Mouse (Mus musculus): ENCODE results near the gene Rsad1. TPM values are rescaled to one million over a fixed set of nuclear protein-coding genes. Genes with fewer than 3 reads are reported as not detected.

Gene Rsad1
- polyA plus RNA-seq, 1 experiment from 2014 or later: 5.9 TPM

DNA sequence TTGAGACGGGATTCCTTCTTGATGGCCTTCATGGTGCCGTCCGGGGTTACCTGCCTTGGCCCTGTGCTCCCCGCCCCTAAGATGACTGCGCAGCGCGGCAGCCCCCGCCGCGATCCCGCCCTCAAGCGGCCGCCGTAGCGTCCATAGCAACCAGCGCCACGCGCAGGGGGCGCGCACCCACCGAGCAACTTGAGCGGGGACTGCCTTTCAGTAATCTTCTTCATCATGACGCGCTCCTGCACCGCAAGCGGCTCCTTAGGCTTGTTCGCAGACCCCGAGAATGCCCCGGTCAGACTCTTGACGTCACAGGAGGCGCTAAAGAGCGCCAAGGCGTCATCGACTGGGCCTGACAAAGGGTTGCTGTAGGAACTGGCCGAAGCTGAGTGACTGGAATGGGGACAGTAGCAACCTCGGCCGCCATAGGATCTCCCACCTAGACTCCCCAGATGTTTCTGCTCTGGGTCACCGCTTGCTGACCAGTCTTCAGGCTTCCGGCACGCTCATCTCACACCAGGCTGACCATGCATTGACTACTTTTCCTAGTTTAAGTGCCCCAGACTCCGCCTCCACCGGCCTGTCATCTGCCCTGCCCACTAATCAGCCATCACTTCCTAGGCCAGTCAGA, 27.7 kb downstream of the Rsad1 start, which contains the start of gene Mycbpap:
Mycbpap (minus strand) TSS at position 524 of the 625 bp plus-strand sequence.
- Histone ChIP-seq H3K4me2 (ENCODE audit: low read length) (peak within 1 kb of the TSS; percentile 80), H3K9me3 (ENCODE audit: control insufficient read depth, low read length) (no peaks in the 10 kb centered on the region), H3K27ac (replicated peaks; ENCODE audit: low read depth, low read length) (0 out of 2 replicates have a peak within 1 kb of the TSS, but pooled peaks have one; percentile 22), H3K27me3 (ENCODE audit: control insufficient read depth, insufficient read depth, low read length) (no peaks in the 10 kb centered on the region), H3K4me1 (ENCODE audit: control insufficient read depth, insufficient read depth, low read length) (0 out of 2 replicates have a peak, but pooled peaks cover 10% of the 10 kb centered on the region), H3K4me3 (replicated peaks; ENCODE audit: low read depth, low read length) (peak within 1 kb of the TSS; percentile 45), H3K9ac (replicated peaks; ENCODE audit: low read length) (peak within 1 kb of the TSS; percentile 52), H3K36me3 (ENCODE audit: control insufficient read depth, insufficient read depth, low read length) (no peaks in the 10 kb centered on the region)
- DNase-seq: peak; percentile 83
- ATAC-seq (ENCODE audit: low FRiP score, low TSS enrichment): peak; percentile 37; the same call in 1 of the 2 replicates
- WGBS: under 1% methylated on average over 42 of the region's 42 CpGs

- H3K36me3 ChIP-seq (ENCODE audit: control insufficient read depth, insufficient read depth, low read length): no peaks in the 10 kb centered on the region
- WGBS: 72% methylated on average over 9 of the region's 9 CpGs
- no peaks in the 10 kb centered on the region for H3K27me3 ChIP-seq (ENCODE audit: control insufficient read depth, insufficient read depth, low read length)
- H3K9ac ChIP-seq (replicated peaks; ENCODE audit: low read length): no peak overlapping the region
- DNase-seq (no peak), ATAC-seq (ENCODE audit: low FRiP score, low TSS enrichment) (no peak)
- no peak overlapping the region for H3K27ac ChIP-seq (replicated peaks; ENCODE audit: low read depth, low read length)
- no peak overlapping the region for H3K4me2 ChIP-seq (ENCODE audit: low read length)
- no peaks in the 10 kb centered on the region for H3K4me1 ChIP-seq (ENCODE audit: control insufficient read depth, insufficient read depth, low read length)
- no peak overlapping the region for H3K4me3 ChIP-seq (replicated peaks; ENCODE audit: low read depth, low read length)
- no peaks in the 10 kb centered on the region for H3K9me3 ChIP-seq (ENCODE audit: control insufficient read depth, low read length)
Observed at GRCm38 (mm10) chr11:94513452-94513851, 35.6 kb downstream of the Rsad1 start.

DNA sequence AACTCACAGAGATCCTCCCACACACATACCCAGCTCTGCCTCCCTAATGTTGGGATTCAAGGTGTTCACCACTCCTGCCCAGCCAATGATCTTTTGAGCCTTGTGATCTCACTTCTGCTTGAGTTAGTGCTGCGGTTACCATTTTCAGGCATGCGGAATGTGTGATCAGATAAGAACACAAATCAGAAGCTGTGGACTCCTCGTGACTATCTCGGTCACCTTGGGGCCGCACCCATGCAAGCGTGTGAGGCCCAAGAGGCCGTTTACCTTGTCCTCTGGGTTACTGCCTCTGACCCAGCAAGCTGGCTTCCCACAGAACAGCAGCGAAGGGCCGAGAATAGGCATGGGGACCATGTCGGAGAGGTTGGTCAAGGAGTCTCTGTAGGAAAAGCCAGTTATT, 40.1 kb downstream of the Rsad1 start:
- Histone ChIP-seq H3K4me2 (ENCODE audit: low read length) (no peak overlapping the region), H3K27me3 (ENCODE audit: control insufficient read depth, insufficient read depth, low read length) (no peaks in the 10 kb centered on the region), H3K4me3 (replicated peaks; ENCODE audit: low read depth, low read length) (no peak overlapping the region), H3K36me3 (ENCODE audit: control insufficient read depth, insufficient read depth, low read length) (no peaks in the 10 kb centered on the region), H3K9ac (replicated peaks; ENCODE audit: low read length) (no peak overlapping the region), H3K27ac (replicated peaks; ENCODE audit: low read depth, low read length) (no peak overlapping the region), H3K4me1 (ENCODE audit: control insufficient read depth, insufficient read depth, low read length) (no peaks in the 10 kb centered on the region), H3K9me3 (ENCODE audit: control insufficient read depth, low read length) (no peaks in the 10 kb centered on the region)
- DNase-seq: no peak
- 95% methylated on average over 10 of the region's 10 CpGs for WGBS
- ATAC-seq (ENCODE audit: low FRiP score, low TSS enrichment): no peak

GRCm38 (mm10) chr11:94501482-94501881, 47.6 kb downstream of the Rsad1 start:
- Histone ChIP-seq H3K27me3 (ENCODE audit: control insufficient read depth, insufficient read depth, low read length) (peaks cover 8% of the 10 kb centered on the region; the same call in 1 of the 2 replicates), H3K27ac (replicated peaks; ENCODE audit: low read depth, low read length) (no peak overlapping the region), H3K36me3 (ENCODE audit: control insufficient read depth, insufficient read depth, low read length) (no peaks in the 10 kb centered on the region), H3K4me1 (ENCODE audit: control insufficient read depth, insufficient read depth, low read length) (peaks cover 23% of the 10 kb centered on the region), H3K4me2 (ENCODE audit: low read length) (no peak overlapping the region), H3K9ac (replicated peaks; ENCODE audit: low read length) (no peak overlapping the region), H3K9me3 (ENCODE audit: control insufficient read depth, low read length) (no peaks in the 10 kb centered on the region), H3K4me3 (replicated peaks; ENCODE audit: low read depth, low read length) (no peak overlapping the region)
- no peak for ATAC-seq (ENCODE audit: low FRiP score, low TSS enrichment)
- 93% methylated on average over 8 of the region's 8 CpGs for WGBS
- DNase-seq: no peak

DNA sequence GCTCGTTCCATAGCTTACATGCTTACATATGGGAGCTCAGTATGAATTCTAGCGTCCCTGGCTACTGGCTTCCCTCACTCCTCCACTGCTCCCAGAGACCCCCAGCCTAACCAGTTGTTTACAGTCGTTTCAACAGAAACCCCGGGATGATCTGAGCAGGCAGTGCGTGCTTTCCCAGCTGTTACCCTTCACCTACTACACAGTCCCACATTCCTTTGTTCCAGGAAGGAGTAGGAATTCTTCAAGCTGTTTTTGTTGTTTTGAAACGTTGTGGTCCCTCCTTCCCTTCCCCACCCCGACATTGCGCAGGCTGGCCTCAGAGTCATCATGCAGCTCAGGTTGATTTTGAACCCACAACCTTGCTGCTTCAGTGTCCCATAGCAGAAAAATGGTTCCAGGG, 48.7 kb downstream of the Rsad1 start:
- Histone ChIP-seq H3K4me1 (ENCODE audit: control insufficient read depth, insufficient read depth, low read length) (peaks cover 23% of the 10 kb centered on the region), H3K4me2 (ENCODE audit: low read length) (no peak overlapping the region), H3K4me3 (replicated peaks; ENCODE audit: low read depth, low read length) (no peak overlapping the region), H3K9me3 (ENCODE audit: control insufficient read depth, low read length) (no peaks in the 10 kb centered on the region), H3K9ac (replicated peaks; ENCODE audit: low read length) (no peak overlapping the region), H3K27ac (replicated peaks; ENCODE audit: low read depth, low read length) (no peak overlapping the region), H3K36me3 (ENCODE audit: control insufficient read depth, insufficient read depth, low read length) (no peaks in the 10 kb centered on the region), H3K27me3 (ENCODE audit: control insufficient read depth, insufficient read depth, low read length) (peaks cover 8% of the 10 kb centered on the region; the same call in 1 of the 2 replicates)
- no peak for ATAC-seq (ENCODE audit: low FRiP score, low TSS enrichment)
- 32% methylated on average over 8 of the region's 8 CpGs for WGBS
- DNase-seq: no peak

DNA sequence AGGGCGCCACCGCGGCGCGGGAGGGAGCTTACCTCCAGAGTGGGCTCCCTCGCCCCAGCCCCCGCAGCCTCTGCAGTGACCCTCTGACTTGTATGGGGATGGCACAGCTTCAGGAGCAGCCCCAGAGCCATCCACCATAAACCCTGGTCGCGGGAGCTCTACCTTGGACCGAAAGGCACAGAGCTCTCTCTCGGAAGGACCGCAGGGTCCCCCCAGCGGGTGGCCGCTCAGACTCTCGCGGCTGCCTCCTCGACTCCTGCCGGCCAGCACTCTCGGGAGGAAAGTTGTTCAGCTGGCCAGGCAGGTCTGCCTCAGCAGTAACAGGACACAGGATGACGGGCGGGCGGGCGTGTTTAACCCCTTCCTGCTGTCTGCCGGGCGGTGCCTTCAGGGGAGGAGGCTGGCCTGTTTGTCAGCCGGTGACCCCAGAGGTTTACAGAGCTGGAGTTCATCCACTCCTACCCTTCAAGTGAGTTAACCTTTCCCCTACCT, 49.3 kb downstream of the Rsad1 start, which contains the start of gene Epn3:
Epn3 (minus strand) TSS at position 314 of the 492 bp plus-strand sequence.
- H3K4me1 ChIP-seq (ENCODE audit: control insufficient read depth, insufficient read depth, low read length): peaks cover 23% of the 10 kb centered on the region
- WGBS: under 1% methylated on average over 26 of the region's 26 CpGs
- peak within 1 kb of the TSS; percentile 26; the same call in 1 of the 2 replicates for H3K9ac ChIP-seq (replicated peaks; ENCODE audit: low read length)
- H3K27ac ChIP-seq (replicated peaks; ENCODE audit: low read depth, low read length): no peak within 1 kb of the TSS
- peak within 1 kb of the TSS; percentile 53 for H3K4me2 ChIP-seq (ENCODE audit: low read length)
- H3K36me3 ChIP-seq (ENCODE audit: control insufficient read depth, insufficient read depth, low read length): no peaks in the 10 kb centered on the region
- peaks cover 8% of the 10 kb centered on the region; the same call in 1 of the 2 replicates for H3K27me3 ChIP-seq (ENCODE audit: control insufficient read depth, insufficient read depth, low read length)
- peak within 1 kb of the TSS; percentile 24 for H3K4me3 ChIP-seq (replicated peaks; ENCODE audit: low read depth, low read length)
- ATAC-seq (ENCODE audit: low FRiP score, low TSS enrichment) (0 out of 2 replicates have a peak, but pooled peaks have one; percentile 31), DNase-seq (peak; percentile 61)
- H3K9me3 ChIP-seq (ENCODE audit: control insufficient read depth, low read length): no peaks in the 10 kb centered on the region

DNA sequence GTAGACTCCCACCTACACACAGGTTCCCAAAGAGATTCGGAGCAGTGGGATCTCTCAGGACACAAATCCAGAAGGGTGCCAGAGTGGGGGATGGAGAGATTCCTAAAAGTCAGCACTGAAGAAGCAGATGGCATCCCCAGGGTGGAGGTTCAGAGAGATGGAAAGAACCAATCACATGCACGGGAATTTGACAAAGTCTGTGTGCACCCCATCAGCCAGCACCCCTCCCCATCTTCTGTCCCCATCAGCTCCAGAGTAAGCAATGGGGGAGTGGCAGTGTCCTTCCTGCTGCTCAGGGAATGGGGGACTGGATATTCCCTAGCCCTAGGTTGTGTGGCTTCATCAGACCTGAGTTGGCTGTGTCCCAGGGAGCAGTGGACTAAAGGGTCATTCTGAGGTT, 50.0 kb downstream of the Rsad1 start:
- no peaks in the 10 kb centered on the region for H3K36me3 ChIP-seq (ENCODE audit: control insufficient read depth, insufficient read depth, low read length)
- 0 out of 2 replicates have a peak, but pooled peaks have one; percentile 34 for ATAC-seq (ENCODE audit: low FRiP score, low TSS enrichment)
- no peak for DNase-seq
- H3K27me3 ChIP-seq (ENCODE audit: control insufficient read depth, insufficient read depth, low read length): peaks cover 8% of the 10 kb centered on the region; the same call in 1 of the 2 replicates
- H3K4me2 ChIP-seq (ENCODE audit: low read length): peak overlapping the region; percentile 53
- H3K9me3 ChIP-seq (ENCODE audit: control insufficient read depth, low read length): no peaks in the 10 kb centered on the region
- H3K27ac ChIP-seq (replicated peaks; ENCODE audit: low read depth, low read length): no peak overlapping the region
- no peak overlapping the region; the same call in 1 of the 2 replicates for H3K9ac ChIP-seq (replicated peaks; ENCODE audit: low read length)
- WGBS: 8% methylated on average over 2 of the region's 2 CpGs
- peaks cover 23% of the 10 kb centered on the region for H3K4me1 ChIP-seq (ENCODE audit: control insufficient read depth, insufficient read depth, low read length)
- H3K4me3 ChIP-seq (replicated peaks; ENCODE audit: low read depth, low read length): no peak overlapping the region

DNA sequence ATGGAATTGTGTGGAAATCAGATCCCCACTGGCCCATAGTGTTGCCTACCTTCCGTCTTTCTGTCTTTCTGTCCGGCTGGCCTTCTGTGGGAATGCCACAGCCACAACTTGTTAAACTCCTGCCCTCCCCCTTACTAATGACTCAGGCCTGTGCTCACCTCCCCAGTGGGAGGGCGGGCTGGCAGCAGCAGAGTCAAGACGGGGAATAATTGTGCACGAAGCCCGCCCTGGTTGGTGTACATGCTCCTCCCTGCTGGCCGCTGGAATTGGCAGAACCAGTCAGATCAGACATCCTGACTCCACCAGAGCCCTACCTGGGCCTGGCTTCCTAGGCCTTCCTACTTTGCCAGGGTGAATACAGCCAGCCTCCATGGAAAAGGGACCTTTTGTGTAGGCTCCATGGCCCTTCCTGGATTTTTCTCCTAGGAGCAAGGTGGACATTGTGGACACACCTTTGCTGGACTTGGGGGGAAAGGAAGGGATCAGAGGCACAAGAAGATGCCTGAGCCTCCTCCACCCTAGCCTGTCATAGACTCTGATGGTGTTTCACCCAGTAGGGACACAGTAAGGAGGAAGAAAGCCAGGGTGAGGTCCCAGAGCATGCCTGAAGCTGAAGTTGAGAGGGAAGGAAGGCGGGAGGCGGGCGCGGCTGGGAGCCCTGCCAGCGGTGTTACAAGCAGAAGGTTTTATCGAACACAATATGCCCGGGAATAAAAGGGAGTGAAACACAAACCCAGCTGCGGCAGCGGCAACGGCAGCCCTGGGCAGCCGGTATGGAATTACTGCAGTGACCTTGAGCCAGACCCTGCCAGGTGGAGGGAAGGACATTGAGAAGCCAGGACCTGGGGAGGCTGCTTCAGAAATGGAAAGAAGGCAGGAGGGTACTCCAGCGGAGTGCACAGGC, 50.7 kb downstream of the Rsad1 start:
- whole genome bisulfite sequencing: 22% methylated on average over 19 of the region's 19 CpGs
- H3K4me3 ChIP-seq (replicated peaks; ENCODE audit: low read depth, low read length): no peak overlapping the region
- peaks cover 8% of the 10 kb centered on the region; the same call in 1 of the 2 replicates for H3K27me3 ChIP-seq (ENCODE audit: control insufficient read depth, insufficient read depth, low read length)
- H3K36me3 ChIP-seq (ENCODE audit: control insufficient read depth, insufficient read depth, low read length): no peaks in the 10 kb centered on the region
- ATAC-seq (ENCODE audit: low FRiP score, low TSS enrichment) (no peak; the same call in 1 of the 2 replicates), DNase-seq (peak; percentile 55)
- H3K27ac ChIP-seq (replicated peaks; ENCODE audit: low read depth, low read length): no peak overlapping the region
- peak overlapping the region; percentile 11; the same call in 1 of the 2 replicates for H3K4me2 ChIP-seq (ENCODE audit: low read length)
- H3K9ac ChIP-seq (replicated peaks; ENCODE audit: low read length): no peak overlapping the region
- H3K4me1 ChIP-seq (ENCODE audit: control insufficient read depth, insufficient read depth, low read length): peaks cover 23% of the 10 kb centered on the region
- H3K9me3 ChIP-seq (ENCODE audit: control insufficient read depth, low read length): no peaks in the 10 kb centered on the region

All from midbrain, embryonic 14.5 days (tissue).